Mouse (Mus musculus): ENCODE data around the gene Slc4a3. TPM values are rescaled to one million over a fixed set of nuclear protein-coding genes. Genes with fewer than 3 reads are reported as not detected.

Gene Slc4a3
- total RNA-seq, 2 experiments from 2014 or later: 0.04 to 0.05 TPM

DNA sequence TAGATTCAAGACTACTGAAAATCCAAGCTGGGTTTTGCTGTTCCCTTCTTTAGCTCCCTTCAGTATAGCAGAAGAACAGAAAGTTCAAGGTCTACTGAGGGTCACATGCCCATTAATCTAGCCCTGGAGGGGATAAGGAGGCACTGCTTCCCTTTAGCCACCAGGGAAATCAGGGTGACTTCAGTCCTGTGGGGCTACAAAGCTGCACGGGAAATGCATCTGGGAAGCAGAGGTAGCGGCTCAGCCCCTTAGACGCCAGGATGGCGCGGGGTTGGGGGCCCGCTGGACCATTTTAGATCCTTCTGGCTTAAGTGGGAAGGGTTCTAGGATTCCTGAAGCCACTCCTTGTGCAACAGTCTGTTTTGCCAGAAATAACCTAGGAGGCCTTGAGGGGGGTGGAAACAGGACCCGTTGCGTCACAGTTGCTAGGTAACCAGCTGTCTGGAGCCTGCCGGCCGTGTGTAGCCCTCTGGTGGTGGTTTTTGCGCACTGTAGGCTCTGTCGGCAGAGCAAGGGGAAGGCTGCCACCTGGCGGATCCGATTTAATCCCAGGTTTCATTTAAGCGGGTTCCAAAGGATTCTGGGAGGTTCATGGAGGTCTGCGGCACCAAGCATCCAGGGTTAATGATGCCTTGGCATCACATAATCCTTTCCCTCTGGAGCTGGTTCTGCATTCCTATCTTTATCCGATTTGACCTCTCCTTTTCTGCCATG is 13.3 kb downstream of the Slc4a3 start:
- ATAC-seq (replicated peaks; ENCODE audit: poor library complexity): peak; percentile 96

GRCm38 (mm10) chr1:75560206-75560913 is 14.3 kb downstream of the Slc4a3 start:
- ATAC-seq (replicated peaks; ENCODE audit: poor library complexity): no peak

- ATAC-seq (replicated peaks; ENCODE audit: poor library complexity): no peak
These were observed 15.3 kb downstream of the Slc4a3 start for GRCm38 (mm10) chr1:75561221-75561897.

DNA sequence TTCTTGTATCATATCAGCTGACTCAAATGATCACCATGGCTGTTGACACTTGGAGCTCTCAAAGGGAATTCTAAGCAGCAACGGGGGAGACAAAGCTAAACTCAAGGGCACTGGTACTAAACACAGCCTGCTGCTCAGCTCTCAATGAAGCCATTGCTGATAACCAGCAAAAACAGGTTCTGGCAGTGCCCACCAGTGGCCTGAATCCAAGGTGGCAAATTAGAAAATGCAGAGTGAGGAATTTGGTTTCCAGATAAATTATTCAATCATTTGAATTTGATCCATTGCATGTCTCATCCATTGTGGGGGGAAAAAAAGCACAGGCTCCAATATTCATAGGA is 15.8 kb downstream of the Slc4a3 start:
- no peak for ATAC-seq (replicated peaks; ENCODE audit: poor library complexity)

GRCm38 (mm10) chr1:75564102-75564501 is 18.0 kb downstream of the Slc4a3 start:
- no peak for ATAC-seq (replicated peaks; ENCODE audit: poor library complexity)

GRCm38 (mm10) chr1:75564916-75565315 is 18.9 kb downstream of the Slc4a3 start:
- ATAC-seq (replicated peaks; ENCODE audit: poor library complexity): no peak

GRCm38 (mm10) chr1:75565616-75566015 is 19.6 kb downstream of the Slc4a3 start:
- ATAC-seq (replicated peaks; ENCODE audit: poor library complexity): peak; percentile 72

GRCm38 (mm10) chr1:75570403-75570802 is 24.3 kb downstream of the Slc4a3 start:
- ATAC-seq (replicated peaks; ENCODE audit: poor library complexity): no peak

DNA sequence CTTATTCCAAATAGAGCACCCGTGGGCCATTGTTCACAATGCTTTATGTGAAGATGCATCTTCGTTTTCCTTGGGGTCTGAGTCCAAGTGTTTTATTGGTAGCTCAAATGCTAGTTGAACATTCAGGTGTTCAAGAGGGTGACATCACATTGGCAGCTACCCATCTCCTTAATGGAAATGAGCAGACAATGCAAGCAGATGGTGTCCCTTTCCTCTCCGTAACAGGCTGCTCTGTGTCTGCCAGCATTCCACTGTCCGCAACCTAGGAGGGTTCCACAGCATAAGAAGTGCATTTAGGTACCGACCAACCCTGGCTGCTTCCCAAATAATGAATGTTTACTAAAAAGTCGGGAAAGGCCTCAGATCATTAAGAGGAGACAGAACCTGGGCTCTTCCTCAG is 26.7 kb downstream of the Slc4a3 start:
- ATAC-seq (replicated peaks; ENCODE audit: poor library complexity): no peak

- ATAC-seq (replicated peaks; ENCODE audit: poor library complexity): no peak
These were observed 27.6 kb downstream of the Slc4a3 start for GRCm38 (mm10) chr1:75573715-75574114.

- ATAC-seq (replicated peaks; ENCODE audit: poor library complexity): no peak
These were observed 28.6 kb downstream of the Slc4a3 start for GRCm38 (mm10) chr1:75574476-75575310.

GRCm38 (mm10) chr1:75581936-75582624 is 36.0 kb downstream of the Slc4a3 start:
- ATAC-seq (replicated peaks; ENCODE audit: poor library complexity): no peak

GRCm38 (mm10) chr1:75582625-75582956 is 36.5 kb downstream of the Slc4a3 start:
- no peak for ATAC-seq (replicated peaks; ENCODE audit: poor library complexity)

GRCm38 (mm10) chr1:75583034-75583433 is 37.0 kb downstream of the Slc4a3 start:
- ATAC-seq (replicated peaks; ENCODE audit: poor library complexity): no peak

- ATAC-seq (replicated peaks; ENCODE audit: poor library complexity): no peak
These were observed 40.7 kb downstream of the Slc4a3 start for GRCm38 (mm10) chr1:75586791-75587190.

- ATAC-seq (replicated peaks; ENCODE audit: poor library complexity): no peak
These were observed 42.0 kb downstream of the Slc4a3 start for GRCm38 (mm10) chr1:75587738-75588719.

DNA sequence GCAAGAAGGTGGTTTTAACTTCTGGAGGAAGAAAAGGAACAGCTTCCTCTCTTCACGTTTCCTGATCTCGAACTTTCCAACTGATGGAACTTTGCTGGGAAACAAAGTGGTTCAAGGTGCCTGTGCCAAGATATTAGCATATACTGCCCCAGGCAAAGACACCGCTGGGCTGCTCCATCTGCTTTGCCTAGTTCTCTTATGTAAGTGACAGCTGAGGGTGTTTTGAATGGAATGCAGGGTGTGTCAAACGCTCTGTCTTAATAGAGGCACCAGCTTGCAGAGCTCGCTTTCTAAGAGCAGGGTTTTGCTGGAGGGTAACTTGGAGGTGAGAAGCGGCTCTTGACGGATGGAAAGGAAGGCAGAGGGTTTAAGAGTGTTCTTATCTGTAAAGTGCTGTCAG is 42.8 kb downstream of the Slc4a3 start:
- no peak for ATAC-seq (replicated peaks; ENCODE audit: poor library complexity)

DNA sequence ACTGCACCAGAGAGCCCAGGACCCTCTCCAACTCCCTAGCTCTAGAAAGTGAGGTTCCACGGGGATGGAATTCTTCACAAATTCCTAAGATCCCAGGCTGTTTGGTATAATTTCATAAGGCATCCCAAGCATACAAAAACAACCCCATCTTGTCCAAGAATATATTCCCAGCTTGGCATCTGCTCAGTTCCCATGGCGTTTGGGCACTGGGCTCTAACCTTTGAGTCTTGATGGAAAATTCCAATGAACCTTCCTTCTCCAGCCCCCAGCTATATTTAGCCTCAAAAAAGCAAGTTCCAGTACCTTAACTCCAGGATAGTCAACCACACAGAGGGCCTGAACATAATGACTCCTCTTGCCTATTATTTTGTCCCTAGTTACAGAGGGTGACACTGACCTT is 43.9 kb downstream of the Slc4a3 start:
- no peak for ATAC-seq (replicated peaks; ENCODE audit: poor library complexity)

GRCm38 (mm10) chr1:75593956-75594355 is 47.9 kb downstream of the Slc4a3 start:
- ATAC-seq (replicated peaks; ENCODE audit: poor library complexity): no peak

DNA sequence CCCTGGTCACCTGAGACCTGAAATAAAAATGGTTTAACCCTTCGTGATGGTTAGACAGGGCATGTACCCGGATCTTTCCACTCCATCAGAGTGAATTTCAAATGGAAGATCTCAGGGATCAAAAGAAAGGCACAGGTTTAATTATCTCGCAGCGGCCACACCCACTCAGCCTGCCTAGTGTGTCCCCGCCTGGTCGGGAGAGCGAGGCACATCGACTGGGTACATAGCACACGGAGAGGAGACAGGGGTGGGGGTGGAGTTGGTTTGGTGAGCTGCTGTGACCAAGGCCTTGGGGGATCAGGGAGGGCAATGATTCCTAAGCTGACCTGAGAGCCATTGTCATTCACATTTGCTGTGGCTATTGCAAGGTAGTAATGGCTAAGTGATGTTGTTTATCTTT is 48.8 kb downstream of the Slc4a3 start:
- no peak for ATAC-seq (replicated peaks; ENCODE audit: poor library complexity)

All from megakaryocyte progenitor cell, adult 5-6 weeks (primary cell).